Mouse (Mus musculus) retina, embryonic 14.5 days (tissue): ENCODE measurements at regions not wholly inside any gene's neighbourhood (a gene's known extent, or its start where the extent isn't known, plus 50 kb on each side); places are given as distances from the start of the nearest gene placed in this dataset.

Source experiments
- DNase-seq: peaks from one replicate; pipeline ENCODE4 v3.0.0-alpha.2; 2015; ENCODE audit warnings: low spot score

DNA sequence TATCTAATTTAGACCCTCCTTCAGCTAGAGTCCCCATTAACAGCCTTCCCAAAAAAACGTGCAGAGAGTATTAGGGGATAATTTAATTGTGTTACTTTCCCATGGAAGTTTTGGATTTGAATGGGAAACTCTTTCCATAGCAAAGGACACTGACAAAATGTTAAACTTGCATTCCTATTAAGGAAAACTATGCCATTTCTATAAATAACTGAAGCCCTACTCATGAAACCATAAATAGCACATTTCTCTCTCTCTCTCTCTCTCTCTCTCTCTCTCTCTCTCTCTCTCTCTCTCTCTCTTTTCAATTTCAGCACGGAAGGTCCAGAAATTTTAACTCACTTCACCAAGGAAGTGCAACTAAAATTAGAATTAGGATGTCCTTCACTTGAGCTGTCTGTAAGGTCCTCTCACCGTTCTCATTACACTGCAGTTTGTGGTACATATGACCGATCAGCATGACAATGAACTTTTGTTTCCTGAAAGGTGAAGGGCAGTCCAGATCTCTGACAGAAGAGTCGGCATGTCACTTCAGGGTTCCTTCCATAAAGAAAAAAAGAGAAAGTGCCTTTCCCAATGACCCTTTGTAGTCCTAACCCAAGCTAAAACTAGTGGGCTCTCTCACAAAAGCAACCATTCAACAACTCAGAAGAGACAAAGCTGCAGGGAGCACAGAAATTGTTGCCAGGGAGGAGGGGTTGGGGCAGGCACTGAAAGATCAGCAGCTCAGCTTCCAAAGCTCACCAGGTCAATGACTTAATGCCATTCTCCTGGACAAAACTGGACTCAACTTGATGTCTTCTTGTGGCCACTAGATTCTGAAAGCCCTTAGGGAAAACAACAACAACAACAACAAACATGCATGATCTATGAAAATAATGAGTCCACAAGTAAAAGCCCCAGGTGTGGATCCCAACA, 696.9 kb downstream of the Diaph3 start:
- no peak for DNase-seq

DNA sequence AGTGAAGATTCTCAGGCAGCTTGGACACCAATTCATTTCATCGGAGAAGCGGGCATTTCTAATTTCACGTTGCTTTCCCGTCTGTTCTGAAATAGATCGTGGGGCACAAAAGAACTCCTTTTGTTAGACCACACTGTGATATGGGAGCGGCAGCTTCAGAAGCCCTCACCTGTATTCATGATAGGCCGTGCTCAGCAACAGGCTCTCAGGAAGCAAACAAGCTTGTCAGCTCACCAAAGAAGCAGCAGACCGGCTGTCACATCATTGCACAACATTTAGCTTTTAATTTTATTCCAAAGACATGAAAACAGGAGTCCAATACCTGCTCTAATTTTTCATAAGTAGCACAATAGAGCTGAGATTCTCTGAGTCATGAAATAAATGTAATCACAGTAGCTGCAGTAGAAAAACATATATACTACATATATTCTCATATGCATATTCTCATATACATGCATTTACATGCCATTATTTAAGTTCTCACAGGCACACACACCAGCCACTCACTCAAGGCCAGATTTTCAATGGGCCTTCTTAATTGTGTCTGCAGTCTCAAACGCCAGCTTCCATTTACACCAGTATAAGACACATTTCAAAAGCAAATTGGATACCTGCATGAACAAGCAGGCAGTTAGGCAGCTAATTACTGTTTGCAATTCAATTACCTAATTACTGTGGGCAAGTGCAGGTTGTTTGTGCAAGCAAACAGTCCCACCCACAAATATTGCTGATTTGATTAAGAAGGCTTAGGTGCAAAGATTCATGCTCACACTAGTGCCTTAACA, 698.9 kb downstream of the Diaph3 start:
- no peak for DNase-seq

DNA sequence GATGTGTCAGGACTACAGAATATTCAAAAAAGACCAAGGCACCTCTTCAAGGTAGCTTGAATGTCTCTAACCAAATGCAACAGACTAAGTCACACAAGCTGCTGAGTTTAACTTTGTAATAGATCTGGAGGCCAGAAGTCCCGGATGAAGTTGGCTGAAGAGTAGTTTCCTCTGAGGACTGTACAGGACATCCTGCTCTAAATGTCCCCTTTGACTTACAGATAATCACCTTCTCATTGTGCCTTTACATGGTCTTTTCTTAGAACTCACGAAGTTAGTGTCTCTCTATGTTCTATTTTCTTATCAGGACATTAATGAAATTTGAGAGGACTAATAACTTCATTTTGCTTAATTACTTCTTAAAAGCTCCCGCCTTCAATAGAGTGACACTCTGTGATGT, 703.7 kb downstream of the Diaph3 start:
- DNase-seq: no peak

DNA sequence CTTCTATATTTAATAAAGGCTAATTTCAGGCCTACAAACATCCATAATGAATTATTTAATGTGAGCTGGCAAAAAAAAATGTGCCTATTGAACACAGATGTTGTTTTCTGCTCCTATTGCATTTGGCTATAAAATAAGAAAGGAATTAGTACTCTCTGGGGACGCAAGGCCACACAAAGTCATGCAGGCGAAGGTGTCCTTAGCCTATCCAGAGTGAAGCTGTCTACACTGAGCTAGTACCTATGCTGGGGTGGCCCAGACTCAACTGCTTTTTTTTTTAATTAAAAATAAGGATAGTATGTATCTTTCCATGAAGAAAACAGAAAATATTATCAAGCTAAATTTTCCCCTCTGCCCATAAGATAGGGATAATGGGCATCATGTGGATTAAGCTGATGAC, 705.7 kb downstream of the Diaph3 start:
- peak; percentile 11 for DNase-seq

DNA sequence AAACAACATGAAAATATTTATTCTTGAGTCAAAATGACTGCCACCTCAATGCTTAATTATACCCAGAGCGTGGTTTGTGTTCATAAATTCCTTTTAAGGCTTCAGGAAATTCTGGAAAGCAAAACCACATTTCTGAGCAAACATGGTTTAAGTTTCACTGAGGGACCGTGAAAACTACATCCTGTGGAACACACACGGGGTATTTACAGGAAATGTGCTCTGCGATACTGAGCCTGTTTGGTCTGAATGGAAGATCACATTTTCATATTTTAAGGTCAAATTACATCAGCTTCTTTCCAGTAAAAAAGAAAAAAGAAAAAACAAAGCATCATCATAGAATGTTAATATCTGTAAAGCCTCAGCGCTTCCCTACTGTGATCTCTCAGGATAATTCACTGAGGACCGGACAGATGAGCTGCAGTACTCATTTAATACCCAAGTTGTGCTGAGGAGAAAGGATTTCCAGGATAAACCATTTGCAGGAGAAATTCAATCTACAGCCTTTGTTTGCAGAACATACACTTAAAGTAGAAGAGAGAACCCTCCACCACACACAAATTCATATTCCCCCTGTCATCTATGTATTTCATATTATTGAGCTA, 709.7 kb downstream of the Diaph3 start:
- no peak for DNase-seq

DNA sequence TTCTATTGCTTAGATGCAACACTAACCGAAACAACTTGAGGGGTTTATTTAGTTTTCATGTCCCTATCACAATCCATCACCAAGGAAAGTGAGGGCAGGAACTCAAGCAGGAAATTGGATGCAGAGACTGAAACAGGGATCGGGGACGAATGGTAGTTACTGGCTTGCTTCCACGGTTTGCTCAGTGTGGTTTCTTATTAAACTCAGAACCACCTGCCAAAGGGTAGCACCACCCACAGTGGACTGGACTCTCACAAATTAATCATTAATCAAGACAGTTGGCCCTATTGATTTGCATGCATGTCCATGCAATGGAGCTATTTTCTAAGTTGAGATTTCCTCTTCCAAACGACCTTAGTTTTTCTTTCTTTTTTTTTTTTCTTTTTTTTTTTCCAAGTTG, 719.2 kb downstream of the Diaph3 start:
- no peak for DNase-seq

DNA sequence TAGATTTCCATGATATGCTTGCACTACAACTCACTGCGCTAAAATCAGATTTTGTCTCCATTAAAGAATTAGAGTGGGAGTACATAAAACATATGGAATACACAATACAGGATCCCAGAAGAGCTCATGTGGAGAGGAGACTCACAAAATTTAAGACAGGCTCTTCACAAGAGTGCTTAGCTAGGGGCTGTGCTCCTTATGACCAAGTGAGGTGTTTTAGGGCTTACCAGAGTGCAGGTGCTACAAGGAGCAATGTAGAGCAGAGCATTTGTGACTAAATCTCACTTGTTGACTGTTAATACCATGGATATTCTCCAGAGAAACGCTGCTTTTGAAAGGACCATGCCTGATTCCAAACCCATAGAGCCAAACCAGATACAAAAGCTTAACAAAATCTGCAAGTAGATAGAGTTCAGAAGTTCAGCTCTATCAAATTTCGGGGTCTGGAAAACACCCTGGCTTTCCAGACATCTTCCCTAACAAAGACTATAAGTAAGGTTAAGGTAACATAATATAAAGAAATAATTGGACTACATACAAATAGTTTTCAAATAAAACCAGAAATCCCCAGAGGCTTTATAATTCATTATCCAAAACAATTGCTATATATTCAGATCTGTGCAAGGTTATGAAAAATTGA, 721.0 kb downstream of the Diaph3 start:
- DNase-seq: no peak

DNA sequence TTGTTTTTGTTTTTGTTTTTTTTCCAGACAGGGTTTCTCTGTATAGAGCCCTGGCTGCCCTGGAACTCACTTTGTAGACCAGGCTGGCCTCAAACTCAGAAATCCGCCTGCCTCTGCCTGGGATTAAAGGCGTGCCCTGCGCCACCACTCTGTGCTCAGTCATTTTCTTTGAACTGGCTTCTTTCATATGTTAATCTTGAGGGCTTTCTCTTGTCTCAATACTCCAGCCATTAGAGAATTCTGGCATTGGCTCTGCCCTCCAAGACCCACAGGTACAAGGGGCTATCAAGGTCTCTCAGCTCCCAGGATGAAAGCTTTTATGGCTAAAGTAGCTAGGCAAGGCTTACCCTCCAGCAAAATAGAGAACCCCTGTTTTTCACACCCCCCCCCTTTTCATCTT, 744.2 kb downstream of the Diaph3 start:
- DNase-seq: no peak

DNA sequence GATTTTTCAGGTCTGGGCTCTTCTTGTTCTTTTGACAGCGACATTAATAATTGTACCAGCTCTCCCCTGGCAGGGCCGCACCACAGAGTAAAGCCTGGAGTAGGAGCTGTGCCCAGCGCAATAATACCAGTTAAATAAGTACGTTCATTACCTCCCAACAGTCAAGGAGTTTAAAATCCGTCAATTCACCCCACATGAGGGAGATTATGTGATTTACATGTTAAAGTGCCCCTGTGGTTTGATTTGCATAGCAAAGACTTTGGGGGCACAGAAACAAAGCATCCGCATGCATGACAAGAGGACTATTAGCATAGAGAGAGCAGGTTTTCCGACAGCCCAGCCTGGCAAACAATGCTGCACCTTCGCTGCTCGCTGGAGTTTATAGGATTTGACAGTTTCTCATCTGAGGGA, 745.1 kb downstream of the Diaph3 start:
- DNase-seq: peak; percentile 48

DNA sequence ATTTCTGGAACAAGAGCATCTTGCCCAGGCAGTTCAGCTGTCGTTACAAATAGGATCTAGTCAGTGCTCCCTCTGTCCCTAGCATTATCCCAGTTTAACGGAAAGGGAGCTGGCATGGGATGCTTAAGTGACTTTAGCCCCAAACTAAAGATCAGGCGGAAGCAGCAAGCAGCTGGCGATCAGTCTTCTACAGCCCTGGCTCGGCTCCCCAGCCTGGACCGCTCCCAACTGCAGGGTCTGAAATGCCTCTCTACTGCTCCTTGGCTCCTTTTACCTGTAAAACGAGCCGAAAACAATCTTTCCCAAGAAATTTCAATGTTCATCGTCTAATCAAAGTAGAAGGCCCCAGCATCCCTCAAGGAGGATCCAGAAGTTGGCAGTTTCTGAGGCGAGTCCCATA, 745.5 kb downstream of the Diaph3 start:
- no peak for DNase-seq

DNA sequence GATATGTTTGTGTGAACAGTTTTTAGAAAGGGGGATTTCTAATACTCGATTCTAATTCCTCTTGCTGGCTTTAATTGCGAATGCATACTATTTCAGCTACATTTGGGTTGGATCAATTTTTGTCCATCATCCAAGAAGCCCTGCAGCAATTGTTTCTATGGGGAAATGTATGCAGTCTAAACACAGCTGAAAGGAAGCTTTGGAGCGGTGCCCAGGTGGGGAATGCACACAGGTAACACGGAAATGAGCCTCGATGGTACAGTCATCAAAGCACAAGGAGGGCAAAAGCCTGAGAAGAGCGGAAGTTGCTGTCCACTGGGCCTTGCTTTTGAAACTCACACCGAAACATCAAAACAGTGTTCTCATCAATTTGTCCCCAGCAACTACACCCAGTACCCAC, 746.0 kb downstream of the Diaph3 start:
- no peak for DNase-seq

DNA sequence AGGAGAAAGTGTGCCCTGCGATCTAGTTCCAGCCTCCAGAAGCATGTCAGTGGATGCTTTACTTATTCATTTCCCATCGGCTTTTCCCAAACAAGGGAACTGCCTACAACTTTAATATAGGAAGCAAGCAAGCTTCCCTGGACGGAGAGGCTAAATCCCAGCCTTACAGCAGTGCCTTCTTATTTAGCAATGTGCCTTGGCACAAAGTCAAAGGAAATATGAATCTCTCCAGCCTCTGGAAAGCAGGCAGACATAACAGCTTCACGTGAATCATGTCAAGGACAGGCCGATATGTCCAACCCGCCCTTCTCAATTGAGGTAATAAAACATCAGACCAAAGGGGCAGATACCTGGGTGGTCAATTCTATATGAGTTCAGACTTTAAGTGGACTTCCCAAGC, 755.9 kb downstream of the Diaph3 start:
- DNase-seq: no peak

DNA sequence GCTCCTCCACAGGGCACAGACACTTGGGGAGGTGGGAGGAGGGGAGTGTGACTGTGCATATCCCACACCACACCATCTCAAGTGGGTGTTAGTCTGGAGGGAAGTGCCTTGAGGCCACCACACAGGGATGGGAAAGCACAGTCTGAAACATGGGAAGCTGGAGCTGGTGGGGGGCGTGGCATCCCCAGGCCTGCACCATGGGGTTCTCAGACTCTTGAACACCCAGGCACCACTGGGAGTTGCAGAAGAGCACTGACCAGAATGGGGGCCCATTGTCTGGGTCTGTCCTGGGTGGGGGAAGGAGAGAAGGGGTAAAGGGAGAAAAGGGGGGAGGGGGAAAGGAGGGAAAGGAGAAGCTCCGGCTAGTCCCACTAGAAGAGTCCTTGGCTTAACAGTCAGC, 776.0 kb downstream of the Diaph3 start:
- DNase-seq: no peak

DNA sequence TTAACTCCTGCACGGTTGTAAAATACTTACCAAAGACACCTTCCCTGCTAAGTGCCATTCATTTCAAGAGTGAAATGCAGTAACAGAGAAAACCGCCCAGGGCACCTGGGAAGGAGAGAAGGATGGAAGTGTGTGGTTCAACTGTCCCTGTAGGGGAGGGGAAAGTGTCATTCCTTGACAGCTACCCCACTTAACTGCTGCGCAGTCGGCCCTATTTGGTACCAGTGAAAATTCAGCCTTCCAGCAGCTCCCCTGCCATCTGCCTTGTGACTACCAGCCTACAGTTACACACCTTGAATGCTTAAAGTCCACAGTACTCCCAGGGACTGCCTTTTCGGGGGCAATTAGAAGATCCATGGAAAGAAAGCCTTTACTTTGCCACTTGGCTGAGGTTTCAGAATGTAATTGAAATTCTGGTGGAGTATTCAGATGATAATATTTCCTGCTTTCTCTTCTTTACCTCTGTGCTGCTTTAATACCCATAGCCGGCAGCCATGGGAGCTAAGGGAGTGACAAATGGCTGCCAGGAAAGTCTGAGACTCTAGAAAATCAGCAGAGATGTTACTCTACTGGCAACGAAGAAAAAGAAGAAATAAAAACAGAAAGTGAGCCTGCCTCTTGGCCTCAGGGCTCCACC, 780.5 kb downstream of the Diaph3 start:
- DNase-seq: no peak

DNA sequence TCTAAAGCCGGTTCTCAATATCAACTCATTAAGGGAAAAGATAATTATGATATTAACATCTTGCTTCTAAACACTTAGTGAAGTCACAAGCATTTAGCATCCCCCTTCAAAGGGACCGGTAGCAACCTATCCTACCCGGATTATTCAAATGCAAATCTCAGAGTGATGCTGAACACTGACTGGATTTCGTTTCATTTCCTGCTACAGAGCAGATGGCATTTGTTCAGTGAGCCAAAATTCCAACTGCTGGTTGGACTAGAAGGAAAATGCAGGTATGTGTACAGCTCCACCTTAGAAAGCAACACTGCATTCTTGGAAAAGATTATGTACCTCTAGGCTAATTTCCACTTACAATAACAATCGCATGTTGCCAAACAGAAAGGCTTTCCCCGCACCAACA, 782.5 kb downstream of the Diaph3 start:
- no peak for DNase-seq

DNA sequence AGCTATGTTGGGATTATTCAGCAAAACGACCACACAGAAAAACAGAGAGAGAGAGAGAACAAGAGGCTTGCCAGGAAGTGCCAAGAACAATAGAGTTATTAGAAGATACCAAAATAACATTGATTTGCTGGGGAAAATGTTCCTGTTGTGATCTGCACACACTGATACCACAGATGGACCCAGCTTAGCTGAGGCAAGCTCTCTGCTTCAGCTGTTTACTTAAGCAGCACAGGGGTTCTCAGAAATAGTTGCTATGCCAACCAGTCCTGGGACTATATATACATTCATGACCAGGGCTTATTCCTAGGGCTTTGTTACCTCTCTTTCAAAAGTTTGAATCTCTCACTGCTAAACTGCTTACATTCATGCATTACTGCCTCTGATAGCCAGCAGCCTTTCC, 790.5 kb downstream of the Diaph3 start:
- DNase-seq: no peak

DNA sequence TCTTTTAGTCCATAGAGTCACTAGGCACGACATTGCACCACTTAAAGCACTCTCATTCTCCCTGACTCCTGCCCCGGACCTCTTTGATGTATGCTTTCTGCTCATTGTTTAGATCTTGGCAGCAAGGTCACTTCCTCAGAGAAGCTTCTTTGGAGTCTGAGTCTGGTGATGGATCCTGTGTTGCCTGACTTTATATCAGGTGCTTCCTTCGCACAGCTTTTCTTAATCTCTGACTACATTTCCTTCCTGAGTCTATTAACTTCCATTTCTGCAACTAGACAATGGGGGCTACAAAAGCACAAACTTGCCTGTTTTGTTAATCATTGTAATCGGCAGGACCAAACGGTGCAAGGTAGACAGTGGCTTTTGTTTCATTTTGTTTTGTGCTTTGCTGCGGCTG, 802.0 kb downstream of the Diaph3 start:
- no peak for DNase-seq

DNA sequence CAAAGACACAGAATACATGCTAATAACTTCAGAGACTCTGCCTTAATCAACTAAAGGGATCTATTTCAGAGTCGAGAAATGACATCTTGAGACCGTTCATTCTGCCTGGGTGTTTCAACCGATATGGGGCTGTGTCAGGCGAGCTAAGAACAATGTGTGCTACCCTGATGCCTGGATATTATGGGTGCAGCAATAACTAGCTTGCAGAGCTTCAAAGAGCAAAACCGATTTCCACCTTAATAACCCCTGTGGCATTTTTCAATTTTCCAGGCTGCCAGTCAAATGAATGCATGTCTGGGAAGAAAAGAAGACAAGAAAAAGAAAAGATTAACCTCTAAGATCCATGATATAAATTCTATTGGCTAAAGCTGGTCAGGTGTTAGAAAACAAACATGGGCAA, 804.0 kb downstream of the Diaph3 start:
- no peak for DNase-seq

DNA sequence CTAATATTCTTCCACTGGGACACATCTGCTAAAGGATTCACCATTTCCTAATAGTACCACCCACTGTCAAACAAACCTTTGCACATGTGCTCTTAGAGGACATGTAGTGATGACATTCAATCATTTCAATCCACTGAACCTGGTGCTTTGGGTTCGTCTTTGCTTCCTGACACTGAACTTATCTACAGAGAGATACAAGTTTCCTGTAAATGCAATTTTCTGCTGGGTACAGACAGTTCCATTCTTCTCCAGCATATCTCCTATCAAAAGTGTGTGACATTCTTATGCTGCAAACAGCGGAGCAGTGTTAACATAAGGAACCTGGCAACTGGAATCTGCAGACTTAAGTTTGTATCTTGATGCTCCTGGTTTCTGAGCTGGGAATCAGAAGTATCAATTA, 805.8 kb downstream of the Diaph3 start:
- no peak for DNase-seq

DNA sequence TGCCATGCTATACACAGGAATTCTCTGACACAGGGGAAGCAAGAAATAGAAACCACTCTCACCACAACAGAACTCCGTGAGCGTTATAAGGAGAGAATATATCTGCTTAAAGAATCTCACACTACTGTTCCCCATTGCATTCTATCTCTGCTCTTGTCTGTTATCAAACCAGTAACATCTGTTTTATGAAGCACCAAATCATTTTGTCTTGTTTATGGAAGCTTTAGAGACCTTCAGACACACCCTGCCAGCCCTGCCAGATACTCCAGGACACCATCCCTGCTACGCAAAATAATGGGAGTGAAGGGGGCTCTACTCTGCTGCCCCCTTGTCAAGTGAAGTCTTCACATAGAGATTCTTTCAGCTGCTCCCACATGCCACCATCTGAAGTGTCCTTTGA, 811.9 kb downstream of the Diaph3 start:
- no peak for DNase-seq

DNA sequence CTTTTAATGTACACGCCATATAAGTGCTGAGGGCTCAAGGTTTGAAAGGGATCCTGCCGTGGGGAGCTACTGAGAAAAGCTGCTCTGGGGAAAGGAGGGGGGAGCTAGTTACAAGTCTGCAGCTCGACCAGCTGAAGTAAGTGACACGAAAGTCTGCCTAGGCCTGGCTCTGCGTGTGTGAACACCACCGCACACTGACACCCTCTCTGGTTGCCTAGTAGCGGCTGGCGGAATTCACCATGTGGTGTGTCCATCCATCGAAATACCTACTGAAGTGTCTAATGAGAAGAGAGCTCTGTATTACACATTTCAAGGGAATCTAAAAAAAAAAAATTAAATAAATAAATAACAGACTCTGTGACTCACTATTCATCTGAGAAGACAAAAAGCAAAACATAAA, 813.4 kb downstream of the Diaph3 start:
- peak; percentile 23 for DNase-seq

DNA sequence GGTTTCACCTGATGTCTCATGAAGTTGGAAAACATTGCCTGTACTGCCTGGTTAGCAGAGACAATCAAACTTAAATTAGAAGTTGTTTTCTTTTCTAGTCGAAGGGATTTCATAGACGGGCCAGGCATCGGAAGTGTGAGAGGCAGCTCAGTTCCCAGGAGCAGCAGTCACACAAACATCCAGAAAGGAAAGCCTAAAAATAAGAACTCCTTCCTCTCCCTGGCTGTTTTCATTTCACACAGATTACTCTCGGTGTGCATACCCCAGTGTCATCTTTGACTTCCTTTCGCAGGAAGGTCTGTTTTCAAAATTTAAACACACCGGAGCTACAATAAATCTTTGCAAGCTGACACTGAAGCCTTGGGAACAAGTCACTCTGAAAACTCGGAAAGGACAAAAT, 818.7 kb downstream of the Diaph3 start:
- no peak for DNase-seq
